In the genomic region with DNA sequence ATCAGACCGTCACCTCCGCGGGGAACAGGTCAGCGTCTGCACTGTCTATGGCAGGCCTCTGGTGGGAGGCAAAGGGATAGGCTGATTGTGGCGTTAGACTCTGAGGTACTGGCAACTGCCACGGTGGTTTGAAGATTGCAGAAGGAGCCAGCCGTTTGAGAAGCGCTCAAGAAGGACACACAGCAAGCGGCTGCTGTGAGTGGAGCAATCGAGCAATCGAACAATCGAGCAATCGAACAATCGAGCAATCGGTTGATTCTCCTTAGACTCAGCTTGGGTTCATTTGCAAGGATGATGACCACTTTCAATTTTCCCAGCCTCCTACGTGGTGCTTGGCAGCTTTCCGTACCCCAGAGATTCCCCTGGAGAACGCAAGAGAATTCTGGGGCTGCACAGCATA, we compare ENCODE assay signal across 19 mouse cellular contexts. TPM values are rescaled to one million over a fixed set of nuclear protein-coding genes. Genes with fewer than 3 reads are reported as not detected.
"Had no signal": no experiment of that assay in that cellular context is flagged by ENCODE, and none has a peak within 500 bp of the region (broad histone marks: within the 10 kb centered on the region; RNA-seq: fewer than 3 reads in every experiment).

No protein-coding gene starts in this region.

- ATAC-seq: midbrain, embryonic 16.5 days had no signal

- H3K9ac ChIP-seq: lung, embryonic 14.5 days; midbrain, embryonic 12.5 days; neural tube, embryonic 12.5 days; stomach, embryonic 15.5 days had no signal

- H3K4me2 ChIP-seq: lung, embryonic 14.5 days; midbrain, embryonic 12.5 days; neural tube, embryonic 12.5 days; stomach, embryonic 15.5 days had no signal

- H3K27me3 ChIP-seq: midbrain, embryonic 12.5 days; neural tube, embryonic 12.5 days; stomach, embryonic 15.5 days had no signal

- H3K4me3 ChIP-seq: midbrain, embryonic 10.5 days; midbrain, embryonic 12.5 days; neural tube, embryonic 12.5 days; stomach, embryonic 15.5 days had no signal

- H3K36me3 ChIP-seq: midbrain, embryonic 10.5 days; midbrain, embryonic 12.5 days; neural tube, embryonic 12.5 days; stomach, embryonic 15.5 days had no signal

- H3K9me3 ChIP-seq: midbrain, embryonic 10.5 days; midbrain, embryonic 12.5 days; neural tube, embryonic 12.5 days; stomach, embryonic 15.5 days had no signal

- H3K4me1 ChIP-seq: midbrain, embryonic 10.5 days; midbrain, embryonic 12.5 days; neural tube, embryonic 12.5 days; stomach, embryonic 15.5 days had no signal

- H3K27ac ChIP-seq: midbrain, embryonic 10.5 days; midbrain, embryonic 12.5 days; neural tube, embryonic 12.5 days; stomach, embryonic 15.5 days; stomach, postnatal 0 days had no signal

- DNase-seq: lung, adult 18-20 months; lung, embryonic 14.5 days; lung, postnatal 10 days; midbrain, embryonic 14.5 days; right cerebral cortex, postnatal 14 days; thymus, adult 2 months; thymus, postnatal 25 days had no signal

RNA-seq across cellular contexts. Expression of a gene that starts 49.1 kb away (rescaled TPM):
- total RNA-seq: megakaryocyte-erythroid progenitor cell, adult 5-6 weeks; monocyte, adult 5-6 weeks; neutrophil, adult 5-6 weeks had no signal
- polyA plus RNA-seq: liver, embryonic 16.5 days; lung, embryonic 14.5 days; lung, embryonic 16.5 days; neural tube, embryonic 12.5 days; spleen, adult 2 months; thymus, adult 2 months had no signal
